Mouse (Mus musculus): ENCODE data around the gene Tmem177. TPM values are rescaled to one million over a fixed set of nuclear protein-coding genes. Genes with fewer than 3 reads are reported as not detected.

Gene Tmem177
- 1 to 10 TPM; 7.9 to 8.0 TPM for total RNA-seq (2021)
- long read RNA-seq, transcript Tmem177-201 (2 exons, 3,341 nt): major isoform, 12 of 14 reads
- long read RNA-seq, partial matches to known transcripts: 0 of 14 reads
- long read RNA-seq, other reads (novel, unspliced or antisense): 2 of 14 reads

GRCm38 (mm10) chr1:119912953-119913814 lies at the start of gene Tmem177:
Tmem177 (minus strand) TSS chr1:119913208.
- peak; percentile 87 to 91 for DNase-seq (ENCODE audit: low spot score in 2 of 2)

GRCm38 (mm10) chr1:119959920-119960319 lies 46.9 kb upstream of the Tmem177 start:
- no peak for DNase-seq (ENCODE audit: low spot score in 2 of 2)

GRCm38 (mm10) chr1:119959464-119959863 lies 46.5 kb upstream of the Tmem177 start:
- DNase-seq (ENCODE audit: low spot score in 2 of 2): no peak

DNA sequence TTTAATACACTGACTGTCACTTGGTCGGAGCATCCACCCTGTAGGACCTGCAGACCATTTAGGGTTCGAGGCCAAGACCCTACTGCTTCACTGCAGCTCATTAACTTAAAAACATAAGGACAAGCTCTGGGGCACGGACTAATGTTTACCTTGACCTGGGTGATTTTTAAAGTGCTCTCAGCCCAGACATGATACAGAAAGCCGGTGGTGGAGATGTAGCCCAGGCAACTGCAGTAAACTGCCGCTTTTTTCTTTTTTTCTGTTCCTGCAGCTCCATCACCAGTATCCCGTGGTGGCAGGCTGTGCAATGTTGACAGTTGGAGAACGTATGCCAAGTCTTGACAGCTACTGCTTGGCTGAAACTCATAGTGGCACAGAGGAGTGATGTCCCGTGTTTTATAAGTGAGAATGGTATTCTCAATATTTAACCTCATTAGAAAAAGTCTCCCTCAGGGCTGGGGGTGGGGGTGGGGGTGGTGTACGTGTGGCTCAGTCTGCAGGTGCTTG lies 44.8 kb upstream of the Tmem177 start:
- peak; percentile 25 to 57 for DNase-seq (ENCODE audit: low spot score in 2 of 2)

DNA sequence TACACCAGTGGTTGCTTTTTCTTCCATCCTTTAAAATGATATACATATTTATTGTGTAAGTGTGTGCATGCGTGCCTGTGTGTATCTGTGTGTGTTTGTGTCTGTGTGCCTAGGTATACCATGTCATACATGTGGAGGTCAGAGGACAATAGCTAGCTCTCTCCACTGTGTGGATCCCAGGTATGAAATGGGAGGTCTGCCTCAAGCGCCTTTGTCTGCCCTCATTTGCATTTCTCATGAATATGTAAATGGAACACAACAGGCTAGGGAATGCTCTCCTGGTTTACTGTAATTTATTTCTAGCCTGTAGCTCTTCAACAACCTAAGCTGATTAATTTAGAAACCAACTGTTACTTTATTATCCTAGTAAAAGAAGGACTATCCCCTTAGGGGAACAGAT lies 41.7 kb upstream of the Tmem177 start:
- no peak for DNase-seq (ENCODE audit: low spot score in 2 of 2)

- no peak for DNase-seq (ENCODE audit: low spot score in 2 of 2)
Observed at GRCm38 (mm10) chr1:119953456-119953855, 40.4 kb upstream of the Tmem177 start.

DNA sequence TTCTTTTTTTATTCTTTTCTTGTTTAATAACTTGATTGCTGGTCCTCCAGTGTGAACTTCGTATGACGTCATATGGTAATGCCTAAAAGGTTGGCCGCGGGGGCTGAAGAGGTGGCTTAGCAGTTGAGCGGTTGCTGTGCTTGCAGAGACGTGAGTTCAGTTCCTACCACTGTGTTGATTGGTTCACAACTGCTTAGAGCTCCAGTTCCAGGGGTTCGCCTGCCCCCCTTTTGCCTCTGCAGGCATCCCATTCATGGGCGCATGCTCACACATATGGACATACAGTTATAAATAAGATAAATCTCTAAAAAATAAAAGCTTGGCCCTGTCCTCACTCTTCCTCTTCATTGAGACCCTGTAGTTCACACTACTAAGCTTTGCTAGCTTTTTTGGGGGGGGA lies 37.1 kb upstream of the Tmem177 start:
- no peak for DNase-seq (ENCODE audit: low spot score in 2 of 2)

DNA sequence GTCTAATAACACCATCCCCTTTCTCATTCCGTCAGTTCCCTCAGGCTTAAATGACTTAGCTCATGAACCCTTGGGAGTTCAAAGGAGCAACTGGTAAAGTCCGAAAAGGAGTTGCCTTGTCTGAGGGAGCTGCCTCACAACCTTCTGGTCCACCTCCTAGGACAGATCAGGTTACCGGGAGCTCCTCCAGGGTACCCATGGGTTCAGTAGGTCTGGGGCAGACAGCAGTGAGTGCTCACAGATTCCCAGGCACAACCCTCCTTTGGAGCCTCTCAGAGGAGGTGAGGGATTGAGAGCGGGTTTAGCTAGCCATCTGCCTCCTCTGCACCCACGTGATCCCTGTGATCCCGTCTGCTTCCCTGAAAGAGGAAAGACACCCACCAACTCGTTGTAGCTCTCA lies 23.9 kb upstream of the Tmem177 start:
- DNase-seq (ENCODE audit: low spot score in 2 of 2): no peak

DNA sequence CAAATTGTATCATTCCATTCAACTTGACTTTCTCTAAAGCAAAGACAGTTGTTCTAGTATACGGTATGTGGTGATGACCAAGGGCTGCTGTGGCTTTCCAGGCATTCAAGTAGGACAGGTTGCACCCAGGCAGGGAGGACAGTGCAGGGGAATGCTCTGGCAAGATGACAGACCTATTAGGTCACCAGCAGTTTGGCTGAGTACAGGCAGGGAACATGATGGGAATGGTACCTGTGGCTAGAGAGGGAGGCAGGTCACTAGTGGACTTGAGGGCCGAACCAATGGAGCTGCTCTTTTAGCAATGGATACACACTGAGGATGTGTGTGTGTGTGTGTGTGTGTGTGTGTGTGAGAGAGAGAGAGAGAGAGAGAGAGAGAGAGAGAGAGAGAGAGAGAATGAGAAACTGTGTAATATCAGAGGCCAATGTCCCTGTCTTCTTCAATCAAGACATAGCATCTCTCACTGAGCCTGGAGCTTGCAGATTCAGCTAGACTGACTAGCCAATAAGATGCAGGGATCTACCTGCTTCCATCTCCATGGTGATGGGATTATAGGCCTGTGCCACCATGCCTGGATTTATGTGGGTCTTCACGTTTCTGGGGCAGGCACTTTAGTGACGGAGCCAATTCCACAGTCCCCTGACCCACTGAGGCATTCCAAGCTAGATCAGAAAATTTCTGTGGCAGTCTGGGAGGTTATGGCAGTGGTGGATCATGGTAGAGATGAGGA lies 18.6 kb upstream of the Tmem177 start:
- DNase-seq (ENCODE audit: low spot score in 2 of 2): no peak

- DNase-seq (ENCODE audit: low spot score in 2 of 2): peak in 1 of 2 experiments; percentile 63
Observed at GRCm38 (mm10) chr1:119929715-119930114, 16.7 kb upstream of the Tmem177 start.

DNA sequence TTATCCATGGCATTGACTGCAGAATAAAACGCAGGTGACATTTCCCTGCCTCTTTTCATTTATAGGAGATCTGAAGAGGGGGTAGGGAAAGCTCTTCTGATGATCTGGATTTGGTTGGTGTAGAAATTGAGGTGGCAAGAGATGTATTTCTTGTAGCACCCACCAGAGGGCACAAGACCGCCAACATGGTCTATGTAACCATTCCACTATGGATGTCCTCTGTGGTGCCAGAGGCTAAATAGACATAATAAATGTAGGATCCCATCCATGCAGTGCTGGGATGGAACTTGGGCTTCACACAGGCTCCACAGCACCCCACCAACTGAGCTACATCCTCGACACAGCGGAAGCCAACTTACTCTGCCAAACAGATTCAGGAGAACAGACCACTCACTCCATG lies 6.3 kb upstream of the Tmem177 start:
- DNase-seq (ENCODE audit: low spot score in 2 of 2): peak in 1 of 2 experiments; percentile 32

DNA sequence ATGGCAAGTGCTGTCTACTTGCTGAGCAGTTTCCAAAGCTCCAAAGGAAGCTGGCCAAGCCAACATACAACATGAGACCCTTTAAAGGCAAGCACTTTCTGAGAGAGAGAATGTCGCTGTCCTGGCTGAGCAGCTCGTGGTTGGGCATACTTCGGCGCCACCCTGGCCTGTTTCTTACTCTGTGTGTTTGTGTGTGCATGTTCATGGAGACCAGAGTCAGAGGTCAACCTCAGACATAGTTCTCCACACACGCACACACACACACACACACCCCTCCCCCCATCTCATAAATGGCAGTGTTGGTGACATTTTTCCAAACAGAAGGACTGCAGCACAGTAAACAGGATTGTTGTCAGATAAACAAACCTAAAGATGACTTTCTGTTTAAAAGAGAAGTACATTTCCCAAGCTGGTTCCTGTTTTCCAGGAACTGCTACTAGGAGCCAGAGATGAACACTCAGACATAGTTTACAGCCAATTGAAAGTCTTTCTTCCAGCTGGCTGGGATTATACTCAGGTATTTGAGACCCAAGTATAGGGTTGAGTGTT lies 3.9 kb upstream of the Tmem177 start:
- DNase-seq (ENCODE audit: low spot score in 2 of 2): no peak

DNA sequence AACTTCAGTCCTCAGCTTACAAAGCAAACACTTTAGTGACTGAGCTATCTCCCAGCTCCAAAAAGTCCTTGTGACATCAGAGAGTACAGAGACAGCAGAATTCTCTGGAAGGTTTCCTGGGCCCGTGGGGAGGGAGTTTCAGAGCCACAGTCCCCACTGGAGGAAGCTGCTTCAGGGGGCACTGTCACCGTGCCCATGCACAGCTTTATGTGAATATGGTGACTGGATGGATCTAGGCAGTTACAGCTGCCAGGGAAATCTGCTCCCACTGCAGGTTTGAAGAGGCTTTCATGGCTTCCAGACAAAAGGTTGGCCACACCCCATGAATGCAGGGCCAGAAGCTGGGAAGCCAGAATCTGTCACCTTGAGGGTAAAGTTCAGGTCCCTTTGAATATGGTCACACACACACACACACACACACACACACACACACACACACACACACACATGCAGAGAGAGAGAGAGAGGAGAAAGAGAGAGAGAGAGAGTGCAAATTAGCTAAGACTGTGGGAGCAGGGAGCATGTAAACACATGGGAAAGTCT lies 5.7 kb downstream of the Tmem177 start:
- DNase-seq (ENCODE audit: low spot score in 2 of 2): no peak

DNA sequence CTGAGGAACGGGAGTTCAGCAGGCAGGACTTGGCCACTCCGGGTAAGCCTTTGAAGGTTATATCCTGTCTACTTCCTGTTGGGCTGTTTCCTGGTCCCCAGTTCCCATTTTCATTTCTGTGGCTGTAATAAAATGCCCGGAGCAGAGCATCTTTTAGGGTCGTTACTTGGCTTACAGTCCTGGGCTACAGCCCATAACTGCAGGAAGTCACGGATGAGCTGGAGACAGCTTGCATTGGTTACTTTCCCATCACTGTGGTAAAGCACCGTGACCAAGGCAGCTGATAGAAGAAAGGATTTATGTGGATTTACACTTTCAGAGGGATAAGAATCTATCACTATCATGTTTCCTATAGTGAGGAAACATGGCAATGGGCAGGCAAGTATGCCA lies 9.8 kb downstream of the Tmem177 start:
- no peak for DNase-seq (ENCODE audit: low spot score in 2 of 2)

DNA sequence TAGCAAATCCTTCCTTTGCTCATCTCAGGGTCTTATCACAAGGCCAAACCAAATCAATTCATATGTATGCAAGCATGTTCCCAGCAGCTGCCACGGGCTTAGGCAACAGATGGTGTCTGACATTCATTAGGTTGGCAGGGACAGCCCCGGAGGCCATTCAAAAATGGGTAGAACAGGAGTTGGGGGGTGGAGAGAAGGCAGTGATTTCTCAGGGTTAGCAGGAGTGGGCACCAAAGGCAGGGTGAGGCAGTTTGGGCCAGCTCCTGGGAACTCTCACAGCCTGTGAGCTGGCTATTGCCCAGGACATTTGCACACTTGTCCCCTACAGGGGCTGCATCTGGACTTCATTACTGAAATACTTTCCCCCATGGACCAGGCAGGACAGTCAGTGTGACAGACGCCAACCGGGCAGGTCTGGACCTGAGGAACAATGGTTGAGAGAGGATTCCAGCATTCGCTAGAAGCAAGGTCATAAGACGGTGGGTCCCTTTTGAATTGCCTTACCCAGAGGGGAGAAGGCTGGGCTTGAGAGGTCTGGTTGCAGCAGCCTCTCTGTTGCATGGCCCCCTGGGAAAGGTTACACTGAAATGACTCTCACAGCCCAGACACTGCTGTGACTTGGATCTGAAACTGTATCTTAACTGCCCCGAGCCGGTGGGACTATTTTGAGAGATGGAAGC lies 10.3 kb downstream of the Tmem177 start:
- DNase-seq (ENCODE audit: low spot score in 2 of 2): no peak

DNA sequence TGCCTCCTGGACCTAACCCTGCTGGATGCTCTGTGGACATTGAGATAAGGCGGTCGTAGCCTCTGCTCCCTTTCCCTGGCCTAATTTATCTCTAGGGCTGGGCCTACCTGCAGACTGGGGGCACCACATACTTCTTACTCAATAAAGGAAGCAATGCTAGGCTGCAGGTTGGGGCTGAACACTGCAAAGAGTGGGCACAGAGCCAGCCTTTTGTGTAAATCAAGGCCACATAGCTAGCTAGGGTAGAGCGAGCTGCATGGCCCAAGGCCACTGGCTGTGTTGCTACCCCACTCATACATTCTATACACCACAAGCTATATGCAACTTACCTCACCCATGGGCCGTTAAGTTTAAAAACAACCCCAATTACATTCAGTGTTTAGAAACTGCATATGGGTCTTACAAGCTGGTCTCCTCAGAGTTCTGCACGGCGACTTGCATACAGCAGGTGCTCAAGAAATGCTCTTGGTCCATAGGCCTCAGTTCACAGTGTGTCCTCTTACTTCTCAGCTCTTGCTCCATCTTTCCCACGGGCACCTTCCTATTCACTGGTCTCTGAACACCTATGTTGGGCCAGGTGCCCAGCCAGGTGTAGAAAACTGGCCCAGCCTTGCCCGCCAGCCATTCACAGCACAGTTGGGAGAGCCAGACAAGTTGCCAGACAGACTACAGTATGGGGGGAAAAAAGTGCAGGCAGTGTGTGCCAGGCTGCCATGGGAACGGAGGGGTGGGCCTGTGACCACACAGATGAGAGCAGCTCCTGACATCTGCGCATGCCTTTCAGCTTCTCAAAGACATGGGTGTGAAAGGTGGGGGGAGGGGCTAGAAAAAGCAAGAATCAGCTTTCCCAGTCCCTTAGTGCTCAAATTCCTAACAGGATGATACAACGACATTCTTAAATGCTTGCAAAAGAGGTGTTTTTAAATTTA lies 13.5 kb downstream of the Tmem177 start:
- DNase-seq (ENCODE audit: low spot score in 2 of 2): peak; percentile 40 to 61

- peak; percentile 28 to 58 for DNase-seq (ENCODE audit: low spot score in 2 of 2)
Observed at GRCm38 (mm10) chr1:119894936-119895335, 18.1 kb downstream of the Tmem177 start.

GRCm38 (mm10) chr1:119893600-119893999 lies 19.4 kb downstream of the Tmem177 start:
- DNase-seq (ENCODE audit: low spot score in 2 of 2): no peak

- no peak for DNase-seq (ENCODE audit: low spot score in 2 of 2)
Observed at GRCm38 (mm10) chr1:119892933-119893332, 20.1 kb downstream of the Tmem177 start.

DNA sequence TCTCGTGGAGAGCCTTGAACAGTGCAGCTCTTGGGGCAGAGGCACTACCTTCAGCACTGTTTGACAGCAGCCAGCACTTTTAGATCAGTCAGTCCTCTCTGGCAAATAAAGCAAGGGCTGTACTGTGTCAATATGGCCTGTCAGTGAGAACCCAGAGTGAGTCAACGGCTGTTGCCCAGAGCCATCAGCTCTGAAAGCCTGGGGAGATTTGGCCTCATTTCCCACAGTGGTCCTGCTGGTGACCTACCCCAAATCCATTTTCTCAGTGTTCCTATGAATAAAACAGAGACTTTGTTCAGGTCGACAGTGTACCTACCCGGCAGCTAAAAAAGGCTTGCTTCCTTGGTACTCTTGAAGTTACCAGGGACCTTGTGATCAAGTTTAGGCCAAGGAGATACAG lies 21.1 kb downstream of the Tmem177 start:
- no peak for DNase-seq (ENCODE audit: low spot score in 2 of 2)

All from layer of hippocampus, adult 18-20 months (tissue).